Mouse (Mus musculus): Measurements from ENCODE around the gene Plcg1. TPM values are rescaled to one million over a fixed set of nuclear protein-coding genes. Genes with fewer than 3 reads are reported as not detected.

Plcg1 gene
- polyA plus RNA-seq, 1 experiment: 40.6 TPM

- Histone ChIP-seq H3K27ac (ENCODE audit: insufficient read depth, low read length) (no peak overlapping the region), H3K27me3 (ENCODE audit: control insufficient read depth, insufficient read depth, low read length) (no peaks in the 10 kb centered on the region), H3K4me1 (ENCODE audit: control insufficient read depth, insufficient read depth, insufficient read length) (no peaks in the 10 kb centered on the region), H3K36me3 (ENCODE audit: control insufficient read depth, insufficient read depth, low read length) (no peaks in the 10 kb centered on the region), H3K4me3 (ENCODE audit: extremely low read depth, insufficient read depth, insufficient read length) (no peak overlapping the region)
- WGBS: 85% methylated on average over 4 of the region's 4 CpGs
- no peak for TF ChIP-seq POLR2A (IDR thresholded peaks at IDR 0.05; ENCODE audit: low read depth, low read length)
- TF ChIP-seq CTCF (IDR thresholded peaks at IDR 0.05; ENCODE audit: extremely low read depth, insufficient read depth, insufficient read length, insufficient replicate concordance): no peak
- DNase-seq (ENCODE audit: low read depth in 1 of 2, low spot score in 2 of 2): no peak
These were observed 37.1 kb downstream of the Plcg1 start for GRCm38 (mm10) chr2:160768097-160768695.

- H3K36me3 ChIP-seq (ENCODE audit: control insufficient read depth, insufficient read depth, low read length): no peaks in the 10 kb centered on the region
- H3K4me3 ChIP-seq (ENCODE audit: extremely low read depth, insufficient read depth, insufficient read length): no peak overlapping the region
- WGBS: 85% methylated on average over 2 of the region's 2 CpGs
- no peaks in the 10 kb centered on the region for H3K4me1 ChIP-seq (ENCODE audit: control insufficient read depth, insufficient read depth, insufficient read length)
- no peak overlapping the region for H3K27ac ChIP-seq (ENCODE audit: insufficient read depth, low read length)
- no peaks in the 10 kb centered on the region for H3K27me3 ChIP-seq (ENCODE audit: control insufficient read depth, insufficient read depth, low read length)
- DNase-seq (ENCODE audit: low read depth in 1 of 2, low spot score in 2 of 2): no peak
- no peak for TF ChIP-seq CTCF (IDR thresholded peaks at IDR 0.05; ENCODE audit: extremely low read depth, insufficient read depth, insufficient read length, insufficient replicate concordance)
- no peak for TF ChIP-seq POLR2A (IDR thresholded peaks at IDR 0.05; ENCODE audit: low read depth, low read length)
These were observed 37.9 kb downstream of the Plcg1 start for GRCm38 (mm10) chr2:160768997-160769396.

- no peak overlapping the region for H3K4me3 ChIP-seq (ENCODE audit: extremely low read depth, insufficient read depth, insufficient read length)
- no peak overlapping the region for H3K27ac ChIP-seq (ENCODE audit: insufficient read depth, low read length)
- TF ChIP-seq POLR2A (IDR thresholded peaks at IDR 0.05; ENCODE audit: low read depth, low read length) (no peak), CTCF (IDR thresholded peaks at IDR 0.05; ENCODE audit: extremely low read depth, insufficient read depth, insufficient read length, insufficient replicate concordance) (no peak)
- H3K36me3 ChIP-seq (ENCODE audit: control insufficient read depth, insufficient read depth, low read length): no peaks in the 10 kb centered on the region
- no peak for DNase-seq (ENCODE audit: low read depth in 1 of 2, low spot score in 2 of 2)
- no peaks in the 10 kb centered on the region for H3K27me3 ChIP-seq (ENCODE audit: control insufficient read depth, insufficient read depth, low read length)
- no peaks in the 10 kb centered on the region for H3K4me1 ChIP-seq (ENCODE audit: control insufficient read depth, insufficient read depth, insufficient read length)
These were observed 39.3 kb downstream of the Plcg1 start for GRCm38 (mm10) chr2:160770409-160770808.

- Histone ChIP-seq H3K4me1 (ENCODE audit: control insufficient read depth, insufficient read depth, insufficient read length) (no peaks in the 10 kb centered on the region), H3K36me3 (ENCODE audit: control insufficient read depth, insufficient read depth, low read length) (no peaks in the 10 kb centered on the region), H3K4me3 (ENCODE audit: extremely low read depth, insufficient read depth, insufficient read length) (no peak overlapping the region), H3K27me3 (ENCODE audit: control insufficient read depth, insufficient read depth, low read length) (no peaks in the 10 kb centered on the region), H3K27ac (ENCODE audit: insufficient read depth, low read length) (no peak overlapping the region)
- no peak for DNase-seq (ENCODE audit: low read depth in 1 of 2, low spot score in 2 of 2)
- WGBS: 87% methylated on average over 1 of the region's 1 CpGs
- TF ChIP-seq CTCF (IDR thresholded peaks at IDR 0.05; ENCODE audit: extremely low read depth, insufficient read depth, insufficient read length, insufficient replicate concordance) (no peak), POLR2A (IDR thresholded peaks at IDR 0.05; ENCODE audit: low read depth, low read length) (no peak)
These were observed 39.8 kb downstream of the Plcg1 start for GRCm38 (mm10) chr2:160770871-160771270.

DNA sequence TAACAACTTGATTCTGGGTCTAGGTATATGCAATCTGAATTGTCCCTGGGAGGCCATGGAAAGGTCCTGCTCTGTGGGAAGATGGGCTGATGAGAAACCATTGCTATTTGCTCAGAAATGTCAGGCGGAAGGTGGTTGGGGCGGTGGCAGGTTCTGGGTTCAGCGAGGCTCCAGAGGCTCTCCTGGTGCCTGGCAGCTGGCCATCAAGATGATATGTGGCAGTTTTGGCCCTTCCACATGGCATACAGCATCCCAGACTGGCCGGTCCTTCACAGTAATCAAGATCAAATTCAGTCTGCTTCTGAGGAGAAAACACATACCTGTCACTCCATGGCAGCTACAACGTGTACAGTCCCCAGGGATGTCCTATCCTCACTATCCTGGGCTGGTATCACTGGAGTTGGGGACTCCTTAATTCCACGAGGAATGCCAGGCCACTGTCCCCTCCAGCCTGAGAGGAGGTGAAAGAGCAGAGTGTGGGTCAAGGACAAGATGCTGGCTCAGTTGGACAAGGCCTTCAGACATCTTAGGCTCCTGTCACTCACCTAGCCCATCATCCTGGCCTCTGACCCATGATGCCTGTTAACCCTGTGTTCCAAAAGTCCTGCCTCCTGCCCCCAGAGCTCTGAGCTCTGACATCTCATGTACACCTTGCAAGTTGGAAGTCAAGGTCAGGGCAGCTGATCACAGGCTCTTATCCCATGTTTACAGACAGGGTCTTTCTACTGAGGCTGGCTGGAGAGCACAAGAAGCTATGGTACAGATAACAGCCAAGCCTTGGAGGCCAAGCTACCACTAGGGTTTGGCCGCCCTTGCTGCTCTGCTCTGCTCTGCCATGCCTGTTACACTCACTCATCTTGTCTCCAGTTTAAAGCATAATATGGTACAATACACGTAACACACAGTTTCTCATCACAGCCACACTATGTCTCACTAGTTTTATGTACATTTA, 40.5 kb downstream of the Plcg1 start:
- WGBS: 85% methylated on average over 8 of the region's 8 CpGs
- H3K36me3 ChIP-seq (ENCODE audit: control insufficient read depth, insufficient read depth, low read length): no peaks in the 10 kb centered on the region
- DNase-seq (ENCODE audit: low read depth in 1 of 2, low spot score in 2 of 2): no peak
- no peaks in the 10 kb centered on the region for H3K4me1 ChIP-seq (ENCODE audit: control insufficient read depth, insufficient read depth, insufficient read length)
- H3K27me3 ChIP-seq (ENCODE audit: control insufficient read depth, insufficient read depth, low read length): no peaks in the 10 kb centered on the region
- TF ChIP-seq POLR2A (IDR thresholded peaks at IDR 0.05; ENCODE audit: low read depth, low read length) (no peak), CTCF (IDR thresholded peaks at IDR 0.05; ENCODE audit: extremely low read depth, insufficient read depth, insufficient read length, insufficient replicate concordance) (no peak)
- no peak overlapping the region for H3K27ac ChIP-seq (ENCODE audit: insufficient read depth, low read length)
- no peak overlapping the region for H3K4me3 ChIP-seq (ENCODE audit: extremely low read depth, insufficient read depth, insufficient read length)

DNA sequence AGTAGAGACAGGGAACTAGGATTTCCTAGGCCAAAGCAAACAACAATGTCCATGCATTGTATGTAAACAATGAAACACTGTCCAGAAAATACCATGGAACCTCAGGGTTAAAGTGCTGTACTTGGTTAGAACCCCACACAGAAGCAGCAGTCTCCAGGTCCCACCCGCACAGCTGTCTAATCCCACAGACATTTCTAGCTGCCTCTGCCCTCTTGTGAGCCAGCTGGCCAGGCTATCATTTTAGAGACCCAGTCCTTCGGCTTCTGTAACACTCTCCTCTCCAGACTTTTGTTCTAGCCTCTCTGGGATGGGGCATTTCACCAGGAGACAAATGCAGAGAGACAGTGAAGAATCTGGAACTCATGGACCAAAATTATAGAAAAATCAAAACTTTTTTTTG, 46.9 kb downstream of the Plcg1 start:
- no peak overlapping the region for H3K4me3 ChIP-seq (ENCODE audit: extremely low read depth, insufficient read depth, insufficient read length)
- H3K4me1 ChIP-seq (ENCODE audit: control insufficient read depth, insufficient read depth, insufficient read length): no peaks in the 10 kb centered on the region
- H3K27me3 ChIP-seq (ENCODE audit: control insufficient read depth, insufficient read depth, low read length): 0 out of 2 replicates have a peak, but pooled peaks cover 1% of the 10 kb centered on the region
- no peak for DNase-seq (ENCODE audit: low read depth in 1 of 2, low spot score in 2 of 2)
- H3K36me3 ChIP-seq (ENCODE audit: control insufficient read depth, insufficient read depth, low read length): no peaks in the 10 kb centered on the region
- WGBS: 92% methylated on average over 2 of the region's 2 CpGs
- no peak for TF ChIP-seq POLR2A (IDR thresholded peaks at IDR 0.05; ENCODE audit: low read depth, low read length)
- TF ChIP-seq CTCF (IDR thresholded peaks at IDR 0.05; ENCODE audit: extremely low read depth, insufficient read depth, insufficient read length, insufficient replicate concordance): no peak
- H3K27ac ChIP-seq (ENCODE audit: insufficient read depth, low read length): no peak overlapping the region

Measured in spleen, adult 2 months (tissue).